In genomic region chr2:75252829-75253228, GRCm38 (mm10) we compare ENCODE assay signal across 22 mouse cellular contexts.
"Had no signal": no experiment of that assay in that cellular context is flagged by ENCODE, and none has a peak within 500 bp of the region (broad histone marks: within the 10 kb centered on the region; RNA-seq: fewer than 3 reads in every experiment).

No protein-coding gene starts in this region.

- DNase-seq: kidney, adult 11 months; kidney, adult 8-10 months; kidney, postnatal 10 days; kidney, postnatal 36 days; layer of hippocampus, postnatal 36 days; lung, adult 18-20 months; lung, postnatal 10 days; lung, postnatal 36 days; retina, postnatal 1 day; right cerebral cortex, postnatal 25 days; spleen, adult 18-20 months; thymus, postnatal 25 days had no signal

- H3K9ac ChIP-seq: intestine, embryonic 15.5 days; kidney, embryonic 15.5 days; limb, embryonic 15.5 days; liver, embryonic 14.5 days; lung, embryonic 15.5 days; midbrain, embryonic 12.5 days; midbrain, embryonic 15.5 days; stomach, embryonic 15.5 days had no signal

- H3K9me3 ChIP-seq: intestine, embryonic 15.5 days; kidney, embryonic 15.5 days; limb, embryonic 15.5 days; lung, embryonic 15.5 days; midbrain, embryonic 12.5 days; midbrain, embryonic 15.5 days; stomach, embryonic 15.5 days had no signal

- H3K4me2 ChIP-seq: intestine, embryonic 15.5 days; kidney, embryonic 15.5 days; limb, embryonic 15.5 days; liver, embryonic 11.5 days; lung, embryonic 15.5 days; midbrain, embryonic 12.5 days; midbrain, embryonic 15.5 days; stomach, embryonic 15.5 days had no signal

- H3K27me3 ChIP-seq: intestine, embryonic 15.5 days; kidney, embryonic 15.5 days; lung, embryonic 15.5 days; midbrain, embryonic 12.5 days; midbrain, embryonic 15.5 days; stomach, embryonic 15.5 days had no signal

- H3K36me3 ChIP-seq: intestine, embryonic 15.5 days; kidney, embryonic 15.5 days; limb, embryonic 15.5 days; lung, embryonic 15.5 days; midbrain, embryonic 12.5 days; midbrain, embryonic 15.5 days; stomach, embryonic 15.5 days had no signal

- H3K4me3 ChIP-seq: intestine, embryonic 15.5 days; kidney, embryonic 15.5 days; left cerebral cortex, adult 2 months; limb, embryonic 15.5 days; lung, embryonic 15.5 days; midbrain, embryonic 12.5 days; midbrain, embryonic 15.5 days; stomach, embryonic 15.5 days had no signal

- ATAC-seq: intestine, embryonic 15.5 days; midbrain, embryonic 15.5 days had no signal

- H3K27ac ChIP-seq: intestine, embryonic 15.5 days; kidney, embryonic 15.5 days; left cerebral cortex, adult 2 months; limb, embryonic 15.5 days; liver, embryonic 14.5 days; lung, embryonic 15.5 days; midbrain, embryonic 12.5 days; midbrain, embryonic 15.5 days; stomach, embryonic 15.5 days had no signal

- H3K4me1 ChIP-seq: intestine, embryonic 15.5 days; kidney, embryonic 15.5 days; limb, embryonic 15.5 days; lung, embryonic 15.5 days; midbrain, embryonic 12.5 days; midbrain, embryonic 15.5 days; stomach, embryonic 15.5 days had no signal
